Mouse (Mus musculus): ENCODE results near the gene Wnt9b. TPM values are rescaled to one million over a fixed set of nuclear protein-coding genes. Genes with fewer than 3 reads are reported as not detected.

Wnt9b gene
- total and polyA plus RNA-seq, 3 experiments: not detected

GRCm38 (mm10) chr11:103734411-103735045, 15.1 kb downstream of the Wnt9b start:
- no peaks in the 10 kb centered on the region for H3K79me2 ChIP-seq (ENCODE audit: control insufficient read depth, insufficient read depth, low read length, poor library complexity)
- H3K4me1 ChIP-seq (ENCODE audit: control insufficient read depth in 1 of 2, insufficient read depth in 2 of 2, low read length in 2 of 2): no peaks in the 10 kb centered on the region
- no peaks in the 10 kb centered on the region for H3K36me3 ChIP-seq (ENCODE audit: control insufficient read depth in 1 of 2, insufficient read depth in 2 of 2, low read length in 2 of 2)
- H3K27ac ChIP-seq (ENCODE audit: control insufficient read depth, low read depth, low read length): no peak overlapping the region
- TF ChIP-seq SMC3 (IDR thresholded peaks at IDR 0.05; ENCODE audit: low read depth, low read length) (no peak), RCOR1 (IDR thresholded peaks at IDR 0.05; ENCODE audit: low read depth, low read length) (no peak), UBTF (IDR thresholded peaks at IDR 0.05; ENCODE audit: borderline replicate concordance, insufficient read depth, low read depth, low read length) (no peak), ZMIZ1 (IDR thresholded peaks at IDR 0.05; ENCODE audit: low read depth, low read length) (no peak), HCFC1 (IDR thresholded peaks at IDR 0.05; ENCODE audit: low read depth, low read length) (no peak), MAZ (IDR thresholded peaks at IDR 0.05; ENCODE audit: low read depth, low read length) (no peak), SIN3A (IDR thresholded peaks at IDR 0.05; ENCODE audit: low read length) (no peak), POLR2A (IDR thresholded peaks at IDR 0.05; ENCODE audit: control insufficient read depth in 1 of 2, insufficient read depth in 1 of 2, low read depth in 1 of 2, low read length in 2 of 2, poor library complexity in 1 of 2) (no peak), ZKSCAN1 (IDR thresholded peaks at IDR 0.05; ENCODE audit: low read depth, low read length) (no peak), CHD2 (IDR thresholded peaks at IDR 0.05; ENCODE audit: low read length) (no peak), MAFK (IDR thresholded peaks at IDR 0.05; ENCODE audit: borderline replicate concordance, low read depth, low read length) (no peak), CTCF (IDR thresholded peaks at IDR 0.05 in 2 of 3, conservative IDR thresholded peaks at IDR 0.05 in 1 of 3; ENCODE audit: control insufficient read depth in 1 of 3, insufficient read depth in 1 of 3, low read depth in 2 of 3, low read length in 3 of 3, poor library complexity in 1 of 3, severe bottlenecking in 1 of 3) (no peak), POLR2AphosphoS2 (IDR thresholded peaks at IDR 0.05; ENCODE audit: low read length) (no peak), TCF12 (IDR thresholded peaks at IDR 0.05; ENCODE audit: low read depth, low read length) (no peak), USF2 (IDR thresholded peaks at IDR 0.05; ENCODE audit: borderline replicate concordance in 1 of 2, insufficient read depth in 1 of 2, low read depth in 1 of 2, low read length in 2 of 2) (no peak), KAT2A (conservative IDR thresholded peaks at IDR 0.05; ENCODE audit: low read depth, low read length) (no peak)
- H3K9ac ChIP-seq (ENCODE audit: control insufficient read depth, low read depth, low read length, poor library complexity, severe bottlenecking): no peak overlapping the region
- no peaks in the 10 kb centered on the region for H3K9me3 ChIP-seq (replicated peaks; ENCODE audit: insufficient read depth, low read length)
- no peak overlapping the region for H3K4me3 ChIP-seq (ENCODE audit: control insufficient read depth in 1 of 2, insufficient read depth in 1 of 2, low read depth in 2 of 2, low read length in 2 of 2)
- no peaks in the 10 kb centered on the region for H3K27me3 ChIP-seq (ENCODE audit: control insufficient read depth in 1 of 2, insufficient read depth in 2 of 2, low read length in 2 of 2)
- no peak for DNase-seq (ENCODE audit: low read depth, low spot score)

DNA sequence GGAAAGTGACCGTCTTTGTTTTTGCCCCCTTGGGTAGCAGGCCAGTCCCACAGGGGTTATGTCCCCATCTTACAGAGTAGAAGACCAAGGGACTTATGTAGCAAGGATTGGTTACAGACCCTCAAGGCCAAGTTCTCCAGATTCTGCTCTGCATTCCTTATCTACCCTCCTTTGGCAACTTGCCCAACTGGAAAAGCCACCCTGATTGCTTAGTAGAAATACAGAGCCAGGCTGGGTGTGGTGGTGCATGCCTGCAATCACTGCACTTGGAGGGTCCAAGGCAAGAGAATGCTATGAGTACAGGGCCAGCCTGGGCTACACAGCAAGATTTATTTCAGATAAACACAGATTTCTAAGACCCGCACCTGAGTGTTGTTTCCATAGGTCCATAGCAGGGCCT, 15.7 kb downstream of the Wnt9b start:
- Histone ChIP-seq H3K9me3 (replicated peaks; ENCODE audit: insufficient read depth, low read length) (no peaks in the 10 kb centered on the region), H3K9ac (ENCODE audit: control insufficient read depth, low read depth, low read length, poor library complexity, severe bottlenecking) (no peak overlapping the region), H3K4me3 (ENCODE audit: control insufficient read depth in 1 of 2, insufficient read depth in 1 of 2, low read depth in 2 of 2, low read length in 2 of 2) (no peak overlapping the region), H3K4me1 (ENCODE audit: control insufficient read depth in 1 of 2, insufficient read depth in 2 of 2, low read length in 2 of 2) (no peaks in the 10 kb centered on the region), H3K36me3 (ENCODE audit: control insufficient read depth in 1 of 2, insufficient read depth in 2 of 2, low read length in 2 of 2) (no peaks in the 10 kb centered on the region), H3K79me2 (ENCODE audit: control insufficient read depth, insufficient read depth, low read length, poor library complexity) (no peaks in the 10 kb centered on the region), H3K27ac (ENCODE audit: control insufficient read depth, low read depth, low read length) (no peak overlapping the region), H3K27me3 (ENCODE audit: control insufficient read depth in 1 of 2, insufficient read depth in 2 of 2, low read length in 2 of 2) (no peaks in the 10 kb centered on the region)
- no peak for TF ChIP-seq HCFC1 (IDR thresholded peaks at IDR 0.05; ENCODE audit: low read depth, low read length)
- no peak for TF ChIP-seq GABPA (IDR thresholded peaks at IDR 0.05; ENCODE audit: low read depth, low read length)
- peak; percentile 9 for DNase-seq (ENCODE audit: low read depth, low spot score)

Measured in MEL (cell line).